Mouse (Mus musculus) cortical plate, adult 2 months (tissue): ENCODE measurements around the gene Ddx49.
A peak's percentile ranks its signal among the peaks of the same experiment; 100 is the strongest.

Source experiments
- CTCF ChIP-seq: fragments of 200-500 bp; IDR thresholded peaks from 2 replicates; pipeline ENCODE4 v1.5.1; 2011; ENCODE audit warnings: mild to moderate bottlenecking, control low read depth, low read length; ENCODE audit not compliant: insufficient read depth; ENCODE audit errors: extremely low read depth
- POLR2A ChIP-seq: fragments of 200-500 bp; IDR thresholded peaks from 2 replicates; pipeline ENCODE4 v1.6.1; 2011; ENCODE audit warnings: mild to moderate bottlenecking, low read length, control low read depth; ENCODE audit not compliant: insufficient read depth; ENCODE audit errors: extremely low read depth

- no peak for TF ChIP-seq POLR2A
- peak; percentile 57 for TF ChIP-seq CTCF
Observed at GRCm38 (mm10) chr8:70309311-70309710, 7.0 kb upstream of the Ddx49 start.
